In the genomic region with DNA sequence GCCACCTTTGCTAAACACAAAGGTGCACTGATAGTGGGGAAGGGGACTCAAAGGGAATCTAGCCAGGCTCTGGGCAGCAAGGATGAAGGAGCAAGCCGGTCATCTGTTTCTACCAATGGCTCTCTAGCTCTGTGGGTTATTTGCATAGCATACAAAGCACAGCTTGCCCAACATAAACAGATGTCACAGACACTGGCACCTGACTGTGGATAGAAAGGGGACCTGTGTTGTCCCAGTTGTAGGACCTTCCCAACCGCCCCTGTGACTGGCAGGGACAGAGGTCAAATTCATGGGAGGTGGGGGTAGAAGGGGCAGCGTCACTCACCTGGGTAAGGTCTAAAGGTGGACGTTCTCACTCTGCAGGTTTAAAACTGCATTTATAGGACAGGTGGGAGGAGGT, we compare ENCODE assay signal across 19 mouse cellular contexts.
"Had no signal": no experiment of that assay in that cellular context is flagged by ENCODE, and none has a peak within 500 bp of the region (broad histone marks: within the 10 kb centered on the region; RNA-seq: fewer than 3 reads in every experiment).

No protein-coding gene starts in this region.

- ATAC-seq: intestine, postnatal 0 days; lung, postnatal 0 days; midbrain, embryonic 13.5 days had no signal

- H3K36me3 ChIP-seq: liver, embryonic 15.5 days; midbrain, embryonic 13.5 days; stomach, embryonic 15.5 days had no signal

- H3K9me3 ChIP-seq: limb, embryonic 12.5 days; limb, embryonic 15.5 days; liver, embryonic 15.5 days; midbrain, embryonic 13.5 days; stomach, embryonic 15.5 days had no signal

- H3K9ac ChIP-seq: limb, embryonic 12.5 days; limb, embryonic 15.5 days; liver, embryonic 15.5 days; lung, embryonic 14.5 days; midbrain, embryonic 13.5 days; stomach, embryonic 15.5 days had no signal

- H3K27me3 ChIP-seq: limb, embryonic 12.5 days; limb, embryonic 15.5 days; liver, embryonic 15.5 days; midbrain, embryonic 13.5 days; stomach, embryonic 15.5 days had no signal

- DNase-seq: kidney, adult 9 months; kidney, postnatal 14 days; kidney, postnatal 4 days; left cerebral cortex, postnatal 4 days; lung, embryonic 14.5 days; right cerebral cortex, adult 18-20 months; right cerebral cortex, postnatal 14 days; right cerebral cortex, postnatal 4 days; spleen, adult 18-20 months; thymus, postnatal 25 days had no signal

- H3K27ac ChIP-seq: limb, embryonic 12.5 days; limb, embryonic 15.5 days; liver, embryonic 15.5 days; macrophage; midbrain, embryonic 13.5 days had no signal

- H3K4me2 ChIP-seq: limb, embryonic 12.5 days; limb, embryonic 15.5 days; liver, embryonic 15.5 days; lung, embryonic 14.5 days; midbrain, embryonic 13.5 days; stomach, embryonic 15.5 days had no signal

- H3K4me3 ChIP-seq: limb, embryonic 12.5 days; limb, embryonic 15.5 days; liver, embryonic 15.5 days; midbrain, embryonic 13.5 days; myocyte; stomach, embryonic 15.5 days had no signal
